In genomic region chr17:22866845-22867481, GRCm38 (mm10) we compare ENCODE assay signal across 8 mouse cellular contexts. TPM values are rescaled to one million over a fixed set of nuclear protein-coding genes. Genes with fewer than 3 reads are reported as not detected.
A peak's percentile ranks its signal among the peaks of the same experiment; 100 is the strongest.
DNase-seq lines count a peak whose midpoint lies in the region; ATAC-seq lines count a peak whose summit lies in the region.

TSS of gene Zfp945 (minus strand) at chr17:22867134.

- H3K9ac ChIP-seq in embryonic facial prominence, embryonic 13.5 days, result peak within 1 kb of the TSS; percentile 80
- peak within 1 kb of the TSS; percentile 71 for H3K9ac ChIP-seq in midbrain, embryonic 11.5 days (ENCODE audit: low read length)

- peak; percentile 97 for DNase-seq in 3T3-L1 (ENCODE audit: low read depth, low spot score)
- DNase-seq in adrenal gland, postnatal 36 days, result peak; percentile 75 to 85
- peak; percentile 98 for DNase-seq in heart, adult 11 months
- peak; percentile 83 for DNase-seq in kidney, adult 11 months
- peak; percentile 54 for DNase-seq in left cerebral cortex, postnatal 4 days
- peak; percentile 97 for DNase-seq in midbrain, embryonic 11.5 days (ENCODE audit: low spot score, missing footprints)
- DNase-seq in skeletal muscle tissue, adult 2 months (ENCODE audit: low read depth, low spot score), result peak; percentile 86

- peaks cover 23% of the 10 kb centered on the region for H3K36me3 ChIP-seq in embryonic facial prominence, embryonic 13.5 days
- peaks cover 9% of the 10 kb centered on the region; the same call in 1 of the 2 replicates for H3K36me3 ChIP-seq in midbrain, embryonic 11.5 days (ENCODE audit: control insufficient read depth, insufficient read depth, low read length)

- no peaks in the 10 kb centered on the region for H3K9me3 ChIP-seq in embryonic facial prominence, embryonic 13.5 days
- H3K9me3 ChIP-seq in midbrain, embryonic 11.5 days (ENCODE audit: control insufficient read depth, low read length), result no peaks in the 10 kb centered on the region

- H3K27ac ChIP-seq in embryonic facial prominence, embryonic 13.5 days, result peak within 1 kb of the TSS; percentile 90
- H3K27ac ChIP-seq in midbrain, embryonic 11.5 days (ENCODE audit: low read depth, low read length), result no peak within 1 kb of the TSS

- no peaks in the 10 kb centered on the region for H3K27me3 ChIP-seq in embryonic facial prominence, embryonic 13.5 days
- no peaks in the 10 kb centered on the region for H3K27me3 ChIP-seq in midbrain, embryonic 11.5 days (ENCODE audit: control insufficient read depth, insufficient read depth, low read length)

- under 1% methylated on average over 20 of the region's 20 CpGs for WGBS in embryonic facial prominence, embryonic 13.5 days
- under 1% methylated on average over 20 of the region's 20 CpGs for WGBS in midbrain, embryonic 11.5 days

- ATAC-seq in embryonic facial prominence, embryonic 13.5 days (ENCODE audit: insufficient number of reproducible peaks, insufficient read depth, low FRiP score, low TSS enrichment, low read depth), result peak; percentile 95
- ATAC-seq in midbrain, embryonic 11.5 days (ENCODE audit: low FRiP score), result peak; percentile 96

- H3K4me1 ChIP-seq in embryonic facial prominence, embryonic 13.5 days, result peaks cover 10% of the 10 kb centered on the region
- peaks cover 4% of the 10 kb centered on the region; the same call in 1 of the 2 replicates for H3K4me1 ChIP-seq in midbrain, embryonic 11.5 days (ENCODE audit: control insufficient read depth, insufficient read depth, low read length)

- H3K4me2 ChIP-seq in embryonic facial prominence, embryonic 13.5 days, result peak within 1 kb of the TSS; percentile 63
- peak within 1 kb of the TSS; percentile 52 for H3K4me2 ChIP-seq in midbrain, embryonic 11.5 days

- peak within 1 kb of the TSS; percentile 69 for H3K4me3 ChIP-seq in embryonic facial prominence, embryonic 13.5 days
- peak within 1 kb of the TSS; percentile 58 for H3K4me3 ChIP-seq in midbrain, embryonic 11.5 days (ENCODE audit: low read depth, low read length)

- intact Hi-C loops in left cerebral cortex, postnatal 4 days (cut with DNase I), result no loop called here

RNA-seq across cellular contexts. Expression of gene Zfp945, which starts in this region (rescaled TPM):
- 10 to 100 TPM in 1 of 2 experiments, 1 to 10 TPM in 1; 8.2 to 13.2 TPM for total RNA-seq in adrenal gland, postnatal 36 days (2021)
- polyA plus RNA-seq in embryonic facial prominence, embryonic 13.5 days (2015; fragmentation: Nextera tagmentation; extraction: Ambion mirVana), result 27.8 and 29.5 TPM in 2 replicates
- 10 to 100 TPM; 21.8 to 23.1 TPM for total RNA-seq in left cerebral cortex, postnatal 4 days (2021)
- polyA plus RNA-seq in midbrain, embryonic 11.5 days (2014; fragmentation: Nextera tagmentation; extraction: Ambion mirVana), result 24.9 and 25.9 TPM in 2 replicates
